Mouse (Mus musculus) neural tube, postnatal 0 days (tissue): ENCODE results near the gene Adcy7. TPM values are rescaled to one million over a fixed set of nuclear protein-coding genes. Genes with fewer than 3 reads are reported as not detected.

ENCODE experiments used
- polyA plus RNA-seq: library from polyadenylated mRNA; unstranded; fragments of >200 nt; fragmentation: Nextera tagmentation; extraction: Ambion mirVana; gene quantifications from 2 replicates; pipeline ENCODE4 v1.2.1, GENCODE M21; 2015

The Adcy7 gene
- 10.1 and 12.8 TPM in 2 replicates for polyA plus RNA-seq

DNA sequence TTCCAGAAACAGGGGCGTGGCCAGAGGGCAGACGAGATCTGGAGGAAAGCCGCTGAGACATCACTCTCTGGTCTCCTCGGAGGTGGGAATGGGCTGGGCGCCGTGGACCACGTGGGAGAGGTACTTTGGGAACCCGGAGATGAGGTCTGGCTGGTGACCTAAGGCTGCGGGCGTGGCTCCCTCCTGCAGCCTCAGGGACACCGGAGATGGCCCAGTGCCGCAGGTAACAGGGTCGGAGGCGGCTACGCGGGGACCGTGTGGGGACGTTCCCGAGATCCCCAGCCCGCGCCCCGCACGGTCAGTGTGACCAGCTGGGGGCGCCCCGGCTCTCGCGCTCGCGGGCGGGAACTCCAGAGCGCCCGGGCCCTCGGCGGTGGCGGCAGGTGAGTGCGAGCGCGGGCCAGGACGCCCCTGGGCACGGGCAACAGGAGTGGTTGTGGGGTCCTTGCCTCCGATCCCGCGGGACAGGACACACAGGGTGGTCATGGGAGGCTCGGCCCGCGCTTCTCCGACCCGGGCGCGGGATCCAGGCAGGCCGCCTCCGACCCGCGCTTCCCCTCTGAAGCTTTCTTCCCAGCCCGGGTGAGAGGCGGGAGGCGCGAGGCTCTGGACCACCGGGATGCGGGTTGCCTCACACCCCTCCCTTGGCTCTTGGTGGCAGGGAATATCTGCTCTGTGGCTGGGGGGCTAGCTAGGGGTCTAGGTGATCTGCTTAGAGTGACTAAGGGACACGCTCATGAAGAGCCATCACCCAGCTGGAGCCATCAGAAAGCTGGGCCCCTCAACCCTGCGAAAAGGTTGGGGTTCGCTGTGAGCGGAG lies at the start of gene Adcy7:
Gene Adcy7 (plus strand): TSS at position 173 of the 820 bp plus-strand sequence.

DNA sequence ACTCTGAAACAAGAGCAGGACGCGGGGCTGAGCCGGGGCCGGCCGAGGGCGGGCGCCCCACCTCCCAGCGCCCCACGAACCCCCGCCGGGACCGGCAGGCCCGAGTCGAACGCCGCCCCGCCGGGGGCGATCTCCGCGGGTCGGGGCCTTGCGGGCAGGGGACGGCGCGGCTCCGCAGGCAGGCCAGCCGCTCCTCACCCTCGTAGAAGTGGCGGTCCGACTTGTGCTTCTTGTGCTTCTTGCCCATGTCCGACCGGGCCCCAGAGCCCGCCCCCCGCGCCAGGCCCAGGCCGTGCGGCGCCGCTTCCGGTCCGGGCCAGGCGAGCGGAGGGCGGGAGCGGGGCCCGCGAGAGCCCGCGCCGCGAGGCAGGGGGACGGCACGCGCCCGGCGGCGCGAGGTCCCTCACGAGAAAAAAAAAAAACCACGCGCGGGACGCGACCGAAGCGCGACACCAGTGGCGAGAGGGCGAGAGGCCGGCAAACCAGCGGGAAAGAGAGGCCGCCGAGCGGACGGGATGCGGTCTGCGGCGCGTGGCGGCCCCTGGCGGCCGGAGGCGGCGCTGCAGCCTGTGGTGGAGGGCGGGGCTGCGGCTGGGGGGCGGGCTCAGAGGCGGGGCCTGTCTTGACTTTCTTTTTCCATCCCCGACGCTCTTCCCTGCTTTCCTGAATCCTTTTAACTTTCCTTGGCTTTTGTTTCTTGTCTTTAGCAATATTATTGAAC lies 89.7 kb downstream of the Adcy7 start, which contains the start of gene Brd7:
Gene Brd7 (minus strand): TSS at position 487 of the 721 bp plus-strand sequence.

Other genes starting within 250 kb of the Adcy7 start
- gene Cnep1r1, start 153.6 kb upstream of the Adcy7 start, polyA plus RNA-seq: 33.7 and 34.4 TPM in 2 replicates
- 28.8 and 29.8 TPM in 2 replicates for gene Heatr3, start 134.5 kb upstream of the Adcy7 start, polyA plus RNA-seq
- 8.4 and 10.2 TPM in 2 replicates for gene Tent4b, start 73.2 kb upstream of the Adcy7 start, polyA plus RNA-seq
- 63.0 and 63.1 TPM in 2 replicates for gene Brd7, start 89.8 kb downstream of the Adcy7 start, polyA plus RNA-seq
- 42.1 and 49.1 TPM in 2 replicates for gene Nkd1, start 249.0 kb downstream of the Adcy7 start, polyA plus RNA-seq